Mouse (Mus musculus): ENCODE measurements around the gene Dusp13. TPM values are rescaled to one million over a fixed set of nuclear protein-coding genes. Genes with fewer than 3 reads are reported as not detected.
A peak's percentile ranks its signal among the peaks of the same experiment; 100 is the strongest.

The Dusp13 gene
- polyA plus RNA-seq, 1 experiment from 2014 or later: not detected

GRCm38 (mm10) chr14:21719646-21720383 is 31.2 kb downstream of the Dusp13 start:
- no peaks in the 10 kb centered on the region for H3K9me3 ChIP-seq
- H3K4me1 ChIP-seq (replicated peaks): peaks cover 11% of the 10 kb centered on the region
- WGBS: 48% methylated on average over 17 of the region's 17 CpGs
- no peaks in the 10 kb centered on the region for H3K36me3 ChIP-seq
- H3K4me2 ChIP-seq: no peak overlapping the region
- no peak overlapping the region for H3K9ac ChIP-seq
- no peak overlapping the region for H3K4me3 ChIP-seq
- no peaks in the 10 kb centered on the region for H3K27me3 ChIP-seq
- H3K27ac ChIP-seq: no peak overlapping the region
- no peak for ATAC-seq (ENCODE audit: low FRiP score)

GRCm38 (mm10) chr14:21714486-21714885 is 36.5 kb downstream of the Dusp13 start, which contains the start of gene Dupd1:
Gene Dupd1 (minus strand): TSS chr14:21714576.
- no peaks in the 10 kb centered on the region for H3K9me3 ChIP-seq
- ATAC-seq (ENCODE audit: low FRiP score): no peak
- H3K36me3 ChIP-seq: no peaks in the 10 kb centered on the region
- no peaks in the 10 kb centered on the region for H3K27me3 ChIP-seq
- peaks cover 2% of the 10 kb centered on the region for H3K4me1 ChIP-seq (replicated peaks)
- no peak within 1 kb of the TSS for H3K27ac ChIP-seq
- H3K4me3 ChIP-seq: no peak within 1 kb of the TSS
- H3K9ac ChIP-seq: no peak within 1 kb of the TSS
- no peak within 1 kb of the TSS for H3K4me2 ChIP-seq
- 74% methylated on average over 5 of the region's 5 CpGs for WGBS

- H3K9ac ChIP-seq: no peak overlapping the region
- no peaks in the 10 kb centered on the region for H3K9me3 ChIP-seq
- 78% methylated on average over 2 of the region's 2 CpGs for WGBS
- H3K4me3 ChIP-seq: no peak overlapping the region
- H3K27me3 ChIP-seq: no peaks in the 10 kb centered on the region
- H3K4me1 ChIP-seq (replicated peaks): peaks cover 12% of the 10 kb centered on the region
- ATAC-seq (ENCODE audit: low FRiP score): no peak
- no peak overlapping the region for H3K27ac ChIP-seq
- no peaks in the 10 kb centered on the region for H3K36me3 ChIP-seq
- H3K4me2 ChIP-seq: no peak overlapping the region
Measured at GRCm38 (mm10) chr14:21711231-21711630, 39.8 kb downstream of the Dusp13 start.

GRCm38 (mm10) chr14:21709545-21709944 is 41.4 kb downstream of the Dusp13 start:
- WGBS: 60% methylated on average over 2 of the region's 2 CpGs
- H3K27ac ChIP-seq: no peak overlapping the region
- H3K9ac ChIP-seq: no peak overlapping the region
- H3K4me3 ChIP-seq: no peak overlapping the region
- H3K27me3 ChIP-seq: no peaks in the 10 kb centered on the region
- no peak overlapping the region for H3K4me2 ChIP-seq
- no peaks in the 10 kb centered on the region for H3K36me3 ChIP-seq
- H3K9me3 ChIP-seq: no peaks in the 10 kb centered on the region
- no peak for ATAC-seq (ENCODE audit: low FRiP score)
- peaks cover 12% of the 10 kb centered on the region for H3K4me1 ChIP-seq (replicated peaks)

DNA sequence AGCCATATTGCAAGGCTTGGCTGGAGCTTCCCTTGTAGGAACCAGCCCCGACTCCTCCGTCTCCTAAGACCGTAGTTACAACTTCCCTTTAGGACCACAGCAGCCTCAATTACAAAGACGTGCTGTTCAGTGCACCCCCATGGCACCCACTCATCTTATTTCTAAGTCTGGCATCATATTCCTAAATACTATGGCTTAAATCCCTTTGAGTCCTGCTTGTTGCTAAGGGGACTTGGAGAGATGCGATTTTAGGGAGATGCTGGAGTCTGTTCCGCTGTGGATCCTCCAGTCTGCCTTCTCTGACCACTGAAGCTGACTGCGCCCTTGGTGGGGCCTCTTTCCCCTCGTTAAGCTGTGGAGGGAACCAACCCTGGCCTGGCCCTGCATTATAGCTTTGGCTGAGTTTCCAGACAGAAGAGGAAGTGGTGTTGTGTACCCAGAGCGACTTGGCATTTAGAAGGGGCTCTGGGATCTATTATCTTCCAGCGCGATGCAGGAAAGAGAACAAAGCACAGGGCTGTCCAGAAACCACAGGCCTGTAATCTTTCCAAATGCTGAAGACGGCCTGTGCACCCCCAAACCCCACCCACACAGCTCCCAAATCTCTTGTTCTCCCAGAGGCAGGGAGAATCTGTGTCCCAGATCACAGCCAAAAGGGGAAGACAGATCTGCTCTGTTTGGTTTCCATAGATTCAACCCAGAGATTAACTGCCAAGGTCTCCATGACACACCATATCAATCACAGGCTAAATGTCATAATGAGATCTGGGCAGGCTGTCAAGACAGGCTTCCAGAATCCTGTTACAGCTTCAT is 44.0 kb downstream of the Dusp13 start:
- WGBS: 60% methylated on average over 12 of the region's 12 CpGs
- Histone ChIP-seq H3K4me3 (no peak overlapping the region), H3K27me3 (no peaks in the 10 kb centered on the region), H3K4me2 (no peak overlapping the region), H3K4me1 (replicated peaks) (peaks cover 12% of the 10 kb centered on the region), H3K9ac (no peak overlapping the region), H3K27ac (peak overlapping the region; percentile 66), H3K36me3 (no peaks in the 10 kb centered on the region), H3K9me3 (no peaks in the 10 kb centered on the region)
- 0 out of 2 replicates have a peak, but pooled peaks have one; percentile 24 for ATAC-seq (ENCODE audit: low FRiP score)

DNA sequence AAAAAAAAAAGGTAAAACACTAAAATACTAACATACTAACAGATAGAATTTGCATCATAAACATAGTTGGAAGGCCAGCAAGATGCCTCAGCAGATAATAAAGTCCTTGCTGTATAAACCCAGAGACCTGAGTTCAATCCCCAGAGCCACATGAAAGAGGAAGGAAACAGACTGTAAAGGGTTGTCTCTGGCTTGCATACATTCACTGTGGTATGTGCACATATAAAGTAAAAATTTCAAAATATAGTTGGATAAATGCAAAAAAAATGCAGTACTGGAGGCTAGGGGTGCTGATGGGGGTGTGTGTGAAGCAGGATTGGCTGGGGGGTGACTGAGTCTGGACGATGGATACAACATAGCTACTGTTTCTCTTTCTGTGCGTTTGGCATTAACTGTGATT is 45.5 kb downstream of the Dusp13 start:
- no peaks in the 10 kb centered on the region for H3K27me3 ChIP-seq
- no peak for ATAC-seq (ENCODE audit: low FRiP score)
- H3K4me1 ChIP-seq (replicated peaks): peaks cover 12% of the 10 kb centered on the region
- no peak overlapping the region for H3K4me3 ChIP-seq
- no peak overlapping the region for H3K4me2 ChIP-seq
- no peak overlapping the region for H3K27ac ChIP-seq
- WGBS: 96% methylated on average over 2 of the region's 2 CpGs
- no peaks in the 10 kb centered on the region for H3K36me3 ChIP-seq
- no peaks in the 10 kb centered on the region for H3K9me3 ChIP-seq
- H3K9ac ChIP-seq: no peak overlapping the region

DNA sequence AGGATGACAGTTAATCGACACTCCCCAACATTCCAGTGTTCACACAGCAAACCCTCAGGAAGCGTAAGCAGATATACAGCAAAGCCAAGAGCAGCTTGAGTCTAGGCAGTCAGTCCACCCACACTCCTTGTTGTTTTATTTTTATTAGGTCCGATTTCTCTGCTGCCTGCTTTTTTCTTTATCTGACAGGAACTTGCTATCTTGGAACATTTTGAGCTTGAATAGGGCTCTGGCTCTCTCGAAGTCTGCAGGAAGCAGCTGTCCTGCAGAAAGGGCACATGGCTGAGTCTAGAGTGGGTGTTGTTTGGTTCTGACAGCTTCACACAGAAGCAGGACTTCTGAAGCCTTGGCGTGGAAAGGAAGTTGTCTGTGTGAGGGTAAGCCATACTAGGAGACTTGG is 47.7 kb downstream of the Dusp13 start:
- Histone ChIP-seq H3K36me3 (no peaks in the 10 kb centered on the region), H3K4me1 (replicated peaks) (peaks cover 12% of the 10 kb centered on the region), H3K9ac (no peak overlapping the region), H3K27ac (no peak overlapping the region), H3K27me3 (no peaks in the 10 kb centered on the region), H3K4me2 (no peak overlapping the region), H3K9me3 (no peaks in the 10 kb centered on the region), H3K4me3 (no peak overlapping the region)
- no peak for ATAC-seq (ENCODE audit: low FRiP score)
- 85% methylated on average over 5 of the region's 5 CpGs for WGBS

GRCm38 (mm10) chr14:21702691-21703090 is 48.3 kb downstream of the Dusp13 start:
- H3K4me1 ChIP-seq (replicated peaks): peaks cover 12% of the 10 kb centered on the region
- no peak overlapping the region for H3K4me3 ChIP-seq
- H3K36me3 ChIP-seq: no peaks in the 10 kb centered on the region
- no peak overlapping the region for H3K4me2 ChIP-seq
- no peaks in the 10 kb centered on the region for H3K9me3 ChIP-seq
- ATAC-seq (ENCODE audit: low FRiP score): no peak
- no peak overlapping the region for H3K9ac ChIP-seq
- 90% methylated on average over 8 of the region's 8 CpGs for WGBS
- H3K27me3 ChIP-seq: no peaks in the 10 kb centered on the region
- no peak overlapping the region for H3K27ac ChIP-seq

GRCm38 (mm10) chr14:21696186-21696830 is 54.7 kb downstream of the Dusp13 start:
- Histone ChIP-seq H3K27me3 (no peaks in the 10 kb centered on the region), H3K27ac (no peak overlapping the region), H3K9ac (no peak overlapping the region), H3K9me3 (peaks cover 4% of the 10 kb centered on the region), H3K4me1 (replicated peaks) (no peaks in the 10 kb centered on the region), H3K36me3 (no peaks in the 10 kb centered on the region), H3K4me3 (no peak overlapping the region), H3K4me2 (no peak overlapping the region)
- 85% methylated on average over 7 of the region's 7 CpGs for WGBS
- no peak for ATAC-seq (ENCODE audit: low FRiP score)

- H3K9ac ChIP-seq: no peak overlapping the region
- no peaks in the 10 kb centered on the region for H3K36me3 ChIP-seq
- no peaks in the 10 kb centered on the region for H3K4me1 ChIP-seq (replicated peaks)
- no peak for ATAC-seq (ENCODE audit: low FRiP score)
- no peak overlapping the region for H3K4me3 ChIP-seq
- H3K27ac ChIP-seq: no peak overlapping the region
- 78% methylated on average over 6 of the region's 6 CpGs for WGBS
- H3K4me2 ChIP-seq: no peak overlapping the region
- no peaks in the 10 kb centered on the region for H3K27me3 ChIP-seq
- H3K9me3 ChIP-seq: peaks cover 4% of the 10 kb centered on the region
Measured at GRCm38 (mm10) chr14:21695020-21695419, 56.0 kb downstream of the Dusp13 start.

- no peak for ATAC-seq (ENCODE audit: low FRiP score)
- Histone ChIP-seq H3K9ac (no peak overlapping the region), H3K27ac (no peak overlapping the region), H3K36me3 (no peaks in the 10 kb centered on the region), H3K9me3 (peaks cover 4% of the 10 kb centered on the region), H3K4me1 (replicated peaks) (peaks cover 7% of the 10 kb centered on the region), H3K4me3 (no peak overlapping the region), H3K4me2 (no peak overlapping the region), H3K27me3 (peaks cover 26% of the 10 kb centered on the region)
- 95% methylated on average over 3 of the region's 3 CpGs for WGBS
Measured at GRCm38 (mm10) chr14:21691070-21691469, 59.9 kb downstream of the Dusp13 start.

Data from hindbrain, embryonic 13.5 days (tissue).